Mouse (Mus musculus) cerebral cortex, adult 2 months (tissue): ENCODE results near the gene Mapkapk2.

Experiments used
- WGBS: fragments of 180-500 bp; shearing (Covaris S2); methylation state at CpG from one replicate; pipeline ENCODE4 v1.1.7; 2018; 5-methylcytosine and 5-hydroxymethylcytosine counted together

The Mapkapk2 gene

GRCm38 (mm10) chr1:131110525-131111106 is 13.0 kb upstream of the Mapkapk2 start:
- WGBS = 52% methylated on average over 12 of the region's 12 CpGs

GRCm38 (mm10) chr1:131107575-131108308 is 10.1 kb upstream of the Mapkapk2 start:
- 83% methylated on average over 10 of the region's 10 CpGs for WGBS

- 84% methylated on average over 10 of the region's 10 CpGs for WGBS
Observed at GRCm38 (mm10) chr1:131103776-131104424, 6.3 kb upstream of the Mapkapk2 start.

- 37% methylated on average over 1 of the region's 1 CpGs for WGBS
Observed at GRCm38 (mm10) chr1:131100808-131101207, 3.2 kb upstream of the Mapkapk2 start.

- WGBS = 1% methylated on average over 95 of the region's 98 CpGs
Observed at GRCm38 (mm10) chr1:131096803-131097699, 575 bp downstream of the Mapkapk2 start.

- WGBS = 27% methylated on average over 9 of the region's 9 CpGs
Observed at GRCm38 (mm10) chr1:131096132-131096695, 1.4 kb downstream of the Mapkapk2 start.

- WGBS = 16% methylated on average over 8 of the region's 8 CpGs
Observed at GRCm38 (mm10) chr1:131095574-131095973, 2.1 kb downstream of the Mapkapk2 start.

- WGBS = 93% methylated on average over 8 of the region's 8 CpGs
Observed at GRCm38 (mm10) chr1:131093889-131094288, 3.7 kb downstream of the Mapkapk2 start.

GRCm38 (mm10) chr1:131092846-131093245 is 4.8 kb downstream of the Mapkapk2 start:
- 97% methylated on average over 3 of the region's 3 CpGs for WGBS

GRCm38 (mm10) chr1:131092173-131092572 is 5.5 kb downstream of the Mapkapk2 start:
- 93% methylated on average over 3 of the region's 3 CpGs for WGBS

GRCm38 (mm10) chr1:131091481-131091880 is 6.1 kb downstream of the Mapkapk2 start:
- WGBS = 91% methylated on average over 3 of the region's 3 CpGs

GRCm38 (mm10) chr1:131090877-131091276 is 6.7 kb downstream of the Mapkapk2 start:
- WGBS = 76% methylated on average over 4 of the region's 4 CpGs

GRCm38 (mm10) chr1:131090261-131090660 is 7.4 kb downstream of the Mapkapk2 start:
- WGBS = 85% methylated on average over 5 of the region's 5 CpGs

- WGBS = 78% methylated on average over 2 of the region's 2 CpGs
Observed at GRCm38 (mm10) chr1:131089525-131090127, 8.0 kb downstream of the Mapkapk2 start.

- WGBS = 81% methylated on average over 11 of the region's 11 CpGs
Observed at GRCm38 (mm10) chr1:131088547-131088946, 9.1 kb downstream of the Mapkapk2 start.

GRCm38 (mm10) chr1:131086907-131087306 is 10.7 kb downstream of the Mapkapk2 start:
- 67% methylated on average over 7 of the region's 7 CpGs for WGBS

- 33% methylated on average over 4 of the region's 4 CpGs for WGBS
Observed at GRCm38 (mm10) chr1:131085957-131086739, 11.5 kb downstream of the Mapkapk2 start.

- WGBS = 95% methylated on average over 3 of the region's 3 CpGs
Observed at GRCm38 (mm10) chr1:131085272-131085671, 12.4 kb downstream of the Mapkapk2 start.

GRCm38 (mm10) chr1:131084289-131084688 is 13.3 kb downstream of the Mapkapk2 start:
- WGBS = 67% methylated on average over 8 of the region's 8 CpGs

GRCm38 (mm10) chr1:131083609-131084008 is 14.0 kb downstream of the Mapkapk2 start:
- 76% methylated on average over 4 of the region's 4 CpGs for WGBS
